Mouse (Mus musculus): Measurements from ENCODE around the gene Tgif1.

Gene Tgif1

DNA sequence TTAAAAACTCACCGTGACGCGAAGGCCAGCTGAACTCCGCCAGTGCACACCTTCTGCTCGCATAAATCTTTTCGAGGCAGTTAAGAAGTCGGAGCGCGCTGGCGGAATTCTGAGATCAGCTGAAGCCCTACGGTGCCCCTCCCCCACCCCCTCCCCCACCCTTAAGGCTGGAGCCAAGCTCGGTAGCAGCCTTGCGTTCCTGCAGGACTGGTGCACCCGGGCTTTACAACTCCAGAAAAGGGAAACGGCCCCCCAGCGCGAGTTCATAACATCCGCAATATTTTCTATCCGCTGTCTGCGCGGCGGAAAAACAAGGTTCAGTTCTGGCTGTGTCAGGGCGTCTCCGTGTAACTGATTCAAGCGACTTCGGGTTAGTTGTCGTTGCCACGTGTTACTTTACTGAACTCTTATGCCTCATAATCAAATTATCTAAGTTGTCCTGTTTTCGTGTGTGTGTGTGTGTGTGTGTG lies at the start of gene Tgif1:
TSS of gene Tgif1 (minus strand) at position 111 of the 470 bp plus-strand sequence.
- DNase-seq: peak in 1 of 2 experiments; percentile 29

DNA sequence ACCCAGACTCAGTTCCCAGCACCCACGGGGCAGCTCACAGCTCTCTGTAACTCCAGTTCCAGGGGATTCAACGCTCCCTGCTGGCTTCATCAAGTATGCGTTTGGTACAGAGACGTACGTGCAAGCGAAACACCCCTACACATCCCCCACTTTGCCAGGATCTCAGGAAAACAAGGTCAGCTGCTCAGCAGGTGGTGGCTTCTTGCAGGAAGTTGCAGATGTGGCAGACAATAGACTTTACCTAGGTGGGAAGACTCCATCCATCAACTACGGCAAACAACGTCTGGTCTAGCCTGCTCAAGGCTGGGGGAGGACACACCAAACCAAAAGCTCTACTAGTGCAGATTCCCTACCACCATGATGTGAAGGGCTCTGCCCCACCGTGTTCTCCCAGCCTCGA lies 47.3 kb upstream of the Tgif1 start:
- no peak for DNase-seq

DNA sequence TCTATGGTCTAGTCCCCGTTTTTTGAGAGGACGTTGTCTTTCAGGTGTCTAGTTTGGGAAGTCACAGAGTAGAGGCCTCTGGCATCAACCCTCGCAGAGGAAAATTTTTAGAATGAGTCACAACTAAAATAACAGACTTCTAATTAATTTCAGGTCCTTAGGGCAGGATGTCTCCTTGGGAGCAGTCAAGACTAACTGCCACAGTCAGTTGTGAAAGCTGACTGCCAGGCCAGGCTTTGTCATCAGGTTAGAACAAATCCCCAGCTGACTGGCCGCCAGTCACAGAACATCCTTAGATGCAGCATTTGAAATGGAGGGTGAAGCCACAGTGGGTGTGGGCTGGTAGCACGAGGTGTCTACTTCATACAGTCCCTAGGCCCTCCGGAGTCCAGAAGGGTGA lies 46.3 kb upstream of the Tgif1 start:
- DNase-seq: no peak

DNA sequence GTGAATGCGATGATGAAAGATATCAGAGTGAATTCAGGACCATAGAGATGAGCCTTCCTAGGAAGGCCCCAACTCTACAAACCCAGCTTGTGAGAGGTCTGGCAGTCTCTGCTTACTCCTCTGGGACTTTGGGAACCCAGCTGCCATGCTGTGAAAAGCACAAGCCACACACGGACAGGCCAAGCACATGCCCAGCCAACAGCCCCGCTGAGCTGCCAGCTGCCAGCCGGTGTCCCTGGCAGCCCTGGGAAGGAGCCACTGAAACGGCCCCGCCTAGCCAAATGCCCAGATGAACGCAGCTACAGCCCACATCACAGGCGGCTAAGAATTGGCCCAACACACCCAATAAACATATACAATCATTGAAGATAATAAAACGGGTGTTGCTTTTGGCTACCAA lies 41.5 kb upstream of the Tgif1 start:
- peak; percentile 89 to 91 for DNase-seq

DNA sequence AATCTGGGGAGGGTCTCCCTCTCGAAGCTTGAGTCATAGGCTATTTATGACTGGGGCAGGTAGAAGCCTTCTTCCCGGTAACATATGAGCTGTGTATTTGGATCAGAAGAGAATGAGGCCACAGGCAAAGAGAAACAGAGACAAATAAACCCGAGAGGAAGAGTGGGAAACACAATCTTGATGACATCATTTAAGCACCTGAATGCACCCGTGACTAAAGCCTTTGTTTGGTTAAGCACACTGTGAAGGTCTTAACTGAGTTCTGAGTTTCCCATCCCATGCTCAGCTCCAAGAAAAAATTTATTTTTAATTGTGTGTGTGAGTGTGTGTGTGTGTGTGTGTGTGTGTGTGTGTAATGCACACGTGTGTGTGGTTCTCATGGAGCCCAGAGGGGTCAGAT lies 39.8 kb upstream of the Tgif1 start:
- no peak for DNase-seq

DNA sequence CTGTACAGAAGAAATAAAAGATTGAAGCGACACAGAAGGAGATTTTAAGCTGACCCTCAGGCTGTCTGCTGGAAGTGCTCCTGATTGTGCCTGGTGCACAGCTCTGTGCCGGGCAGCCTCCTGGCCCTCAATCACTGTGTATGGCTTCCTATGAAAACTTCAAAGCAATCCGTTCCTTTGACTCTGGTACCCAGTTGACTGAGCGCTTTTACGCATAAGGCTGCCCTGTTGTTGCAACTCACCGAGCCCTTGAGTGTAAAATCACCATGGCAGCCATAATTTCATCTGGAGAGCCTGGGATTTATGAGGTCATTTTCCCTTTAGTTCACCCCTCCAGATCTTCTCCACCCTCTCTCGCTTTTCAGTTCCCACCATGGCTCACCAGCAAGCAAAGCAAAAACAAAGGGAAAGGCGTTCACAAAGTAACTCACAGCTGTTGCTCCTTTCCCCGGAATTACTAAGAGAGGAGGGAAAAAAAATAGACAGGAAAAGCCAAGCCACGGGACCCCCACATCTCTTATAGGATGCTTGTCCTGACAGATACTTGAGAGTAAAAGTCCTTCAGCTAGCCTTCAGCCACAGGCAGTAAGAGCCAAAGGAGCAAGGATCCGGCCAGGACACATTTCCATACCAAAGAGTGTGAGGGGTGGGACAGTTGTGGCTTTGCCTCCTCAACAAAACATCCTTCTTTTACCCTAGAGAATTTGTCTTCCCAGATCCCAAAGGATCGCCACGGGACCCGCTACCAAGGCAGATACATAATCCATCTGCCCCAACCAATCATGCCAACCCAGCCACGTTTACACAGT lies 39.1 kb upstream of the Tgif1 start:
- no peak for DNase-seq

DNA sequence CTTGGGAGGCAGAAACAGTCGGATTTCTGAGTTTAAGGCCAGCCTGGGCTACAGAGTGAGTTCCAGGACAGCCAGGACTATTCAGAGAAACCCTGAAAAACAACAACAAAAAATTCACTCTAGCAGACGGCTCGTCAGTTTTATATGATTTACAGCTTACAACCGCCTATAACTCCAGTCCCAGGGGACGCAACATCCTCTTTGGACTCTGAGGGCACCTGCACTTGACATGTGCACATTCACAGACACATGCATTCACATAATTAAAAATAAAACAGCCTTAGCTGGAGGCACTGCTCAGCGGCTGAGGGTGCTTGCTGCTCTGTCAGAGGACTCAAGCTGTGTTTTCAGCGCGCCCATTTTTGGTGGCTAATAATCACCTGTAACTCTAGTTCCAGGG lies 37.2 kb upstream of the Tgif1 start:
- no peak for DNase-seq

DNA sequence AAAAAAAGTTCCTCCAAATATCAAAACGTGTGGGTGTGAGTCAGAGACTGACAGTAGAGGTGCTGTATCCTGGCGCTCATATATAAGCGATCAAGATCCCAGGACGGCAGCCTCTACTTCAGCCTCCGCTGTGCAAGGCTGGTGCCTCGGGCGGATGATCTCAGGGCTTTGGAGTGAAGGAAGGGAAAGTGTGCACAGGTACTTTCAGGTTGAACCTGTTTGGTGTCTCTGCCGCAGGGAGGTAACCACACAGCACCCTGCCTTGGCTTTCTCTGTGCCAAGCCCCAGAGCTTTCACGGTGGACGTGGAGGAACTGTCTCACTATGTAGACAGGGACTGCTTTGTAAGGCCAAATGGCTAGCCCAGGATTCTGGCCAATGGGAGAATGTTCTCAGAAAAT lies 35.3 kb upstream of the Tgif1 start:
- DNase-seq: no peak

DNA sequence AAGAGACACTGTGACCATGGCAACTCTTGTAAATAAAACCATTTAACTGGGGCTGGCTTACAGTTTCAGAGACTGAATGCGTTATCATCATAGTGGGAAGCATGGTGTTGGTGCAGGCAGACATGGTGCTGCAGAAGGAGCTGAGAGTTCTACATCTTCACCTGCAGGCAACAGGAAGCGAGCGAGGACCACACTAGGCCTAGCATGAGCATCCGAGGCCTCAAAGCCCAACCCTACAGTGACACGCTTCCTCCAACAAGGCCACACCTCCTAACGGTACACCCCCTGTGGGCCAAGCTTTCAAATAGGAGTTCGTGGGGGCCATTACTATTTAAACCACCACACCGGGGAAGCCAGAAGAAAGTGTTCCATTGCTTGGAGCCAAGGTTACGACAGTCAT lies 34.5 kb upstream of the Tgif1 start:
- DNase-seq: no peak

DNA sequence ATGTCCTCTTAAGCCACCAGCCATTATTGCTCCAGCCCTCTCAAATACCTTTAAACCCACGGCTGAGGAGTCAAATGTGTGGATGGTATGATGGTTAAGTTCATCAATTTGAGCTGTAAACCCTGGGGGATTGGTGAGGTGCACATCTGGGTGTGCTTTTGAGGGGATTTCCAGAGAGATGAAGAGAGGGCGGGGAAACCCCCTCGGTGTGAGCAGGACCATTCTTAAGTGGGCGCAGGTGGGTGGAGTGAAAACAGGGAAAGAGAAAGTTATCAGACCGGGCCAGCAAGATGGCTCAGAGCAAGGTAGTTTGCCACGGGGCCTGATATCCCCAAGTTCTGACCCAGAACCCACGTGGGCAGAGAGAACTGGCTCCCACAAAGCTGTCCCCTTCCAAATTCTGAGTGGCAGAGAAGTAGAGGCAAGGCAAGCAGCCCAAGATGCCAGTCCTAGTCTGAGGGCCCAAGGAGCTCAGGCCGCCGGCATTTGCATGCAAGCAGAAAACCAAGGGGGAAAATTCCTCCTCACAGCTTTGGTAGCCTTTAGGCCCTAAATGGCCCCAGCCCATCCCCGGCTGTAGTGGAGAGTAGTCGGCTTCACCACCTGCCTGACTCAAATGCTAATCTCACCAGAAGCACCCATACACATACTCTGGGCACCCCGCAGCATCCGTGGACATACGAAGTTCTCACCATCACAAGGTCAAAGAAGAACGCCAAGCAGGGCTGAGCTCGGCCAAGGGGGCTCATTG lies 33.5 kb upstream of the Tgif1 start:
- DNase-seq: no peak

DNA sequence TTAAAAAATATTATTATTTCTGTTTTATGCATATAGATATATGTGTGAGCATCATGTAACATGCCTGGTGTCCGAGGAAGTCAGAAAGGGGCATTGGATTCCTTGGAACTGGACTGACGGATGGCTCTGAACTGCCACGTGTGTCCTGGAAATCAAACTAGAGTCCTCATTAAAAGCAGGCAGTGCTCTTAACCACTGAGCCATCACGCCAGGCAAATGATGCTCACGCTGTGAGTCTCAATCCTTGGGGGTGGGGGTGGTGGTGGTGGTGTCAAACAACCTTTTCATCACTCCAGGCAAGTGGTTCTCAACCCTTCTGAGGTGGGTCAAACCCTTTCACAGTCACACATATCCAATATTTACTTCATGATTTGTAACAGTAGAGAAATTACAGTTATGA lies 32.5 kb upstream of the Tgif1 start:
- DNase-seq: no peak

DNA sequence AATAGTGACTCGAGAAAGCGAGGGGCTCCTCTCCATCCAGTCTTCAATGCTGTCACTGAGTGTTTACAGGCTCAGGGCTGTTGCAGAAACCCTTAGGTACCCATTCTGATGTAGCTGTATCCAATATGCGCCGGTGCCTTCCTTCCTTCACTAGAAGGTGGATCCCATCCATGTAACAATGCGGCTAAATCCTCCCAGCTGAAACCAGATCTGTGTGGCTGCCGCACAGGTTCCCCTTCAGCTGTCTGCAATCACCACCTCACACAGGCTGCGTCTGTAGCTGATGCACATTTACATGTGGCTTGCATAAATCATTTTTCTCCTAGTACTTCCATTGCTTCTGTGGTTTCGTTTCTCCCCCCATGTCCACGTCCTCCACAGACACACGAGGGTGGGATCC lies 28.6 kb upstream of the Tgif1 start:
- DNase-seq: no peak

DNA sequence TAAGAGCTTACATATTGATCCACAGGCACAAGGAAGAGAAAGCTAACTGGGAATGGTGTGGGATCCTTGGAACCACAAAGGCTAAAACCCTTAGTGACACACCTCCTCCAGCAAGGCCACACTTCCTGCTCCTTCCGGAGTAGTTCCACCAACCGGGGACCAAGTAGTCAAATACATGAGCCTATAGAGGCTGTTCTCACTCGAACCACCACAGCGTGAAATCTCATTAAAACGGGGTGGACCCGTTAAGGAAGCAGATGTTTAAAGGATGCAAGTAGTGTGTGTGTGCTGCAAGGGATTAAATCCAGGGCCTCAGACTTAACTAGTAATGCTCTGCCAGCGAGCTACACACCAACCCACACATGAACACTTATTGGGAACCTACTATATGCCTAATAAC lies 27.8 kb upstream of the Tgif1 start:
- DNase-seq: no peak

DNA sequence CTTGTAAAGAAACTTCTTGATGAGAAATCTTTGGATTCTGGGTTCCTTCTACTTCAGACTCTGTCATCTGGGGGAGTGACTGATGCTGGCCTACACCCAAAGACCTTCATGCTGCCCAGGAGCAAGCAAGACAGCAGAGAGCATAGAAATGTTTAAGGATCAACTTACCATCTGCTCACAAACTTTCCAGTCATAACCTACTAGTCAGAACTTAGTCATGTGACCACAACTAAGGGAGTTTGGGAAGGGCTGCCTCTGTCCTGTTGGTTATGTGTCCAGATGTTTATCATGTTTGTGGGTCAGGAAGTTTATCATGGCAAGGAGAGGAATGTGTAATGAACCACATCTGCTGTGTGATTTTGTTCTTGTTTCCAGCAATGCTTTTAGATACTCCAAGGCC lies 24.9 kb upstream of the Tgif1 start:
- no peak for DNase-seq

DNA sequence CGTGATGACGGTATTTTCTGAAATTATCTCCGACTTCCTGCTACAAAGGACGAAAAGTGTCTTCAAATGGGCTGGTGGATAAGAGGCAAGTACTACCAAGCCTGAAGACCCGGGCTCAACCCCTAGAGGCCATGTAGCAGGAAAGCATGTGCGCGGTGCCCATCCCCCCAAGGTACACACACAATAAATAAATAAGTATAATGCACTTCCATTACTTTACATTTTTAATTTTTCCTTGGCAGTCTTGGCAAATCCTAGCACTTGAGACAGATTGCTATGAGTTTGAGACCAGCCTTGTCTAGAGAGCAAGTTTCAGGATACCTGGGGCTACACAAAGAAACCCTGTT lies 20.4 kb upstream of the Tgif1 start:
- DNase-seq: no peak

DNA sequence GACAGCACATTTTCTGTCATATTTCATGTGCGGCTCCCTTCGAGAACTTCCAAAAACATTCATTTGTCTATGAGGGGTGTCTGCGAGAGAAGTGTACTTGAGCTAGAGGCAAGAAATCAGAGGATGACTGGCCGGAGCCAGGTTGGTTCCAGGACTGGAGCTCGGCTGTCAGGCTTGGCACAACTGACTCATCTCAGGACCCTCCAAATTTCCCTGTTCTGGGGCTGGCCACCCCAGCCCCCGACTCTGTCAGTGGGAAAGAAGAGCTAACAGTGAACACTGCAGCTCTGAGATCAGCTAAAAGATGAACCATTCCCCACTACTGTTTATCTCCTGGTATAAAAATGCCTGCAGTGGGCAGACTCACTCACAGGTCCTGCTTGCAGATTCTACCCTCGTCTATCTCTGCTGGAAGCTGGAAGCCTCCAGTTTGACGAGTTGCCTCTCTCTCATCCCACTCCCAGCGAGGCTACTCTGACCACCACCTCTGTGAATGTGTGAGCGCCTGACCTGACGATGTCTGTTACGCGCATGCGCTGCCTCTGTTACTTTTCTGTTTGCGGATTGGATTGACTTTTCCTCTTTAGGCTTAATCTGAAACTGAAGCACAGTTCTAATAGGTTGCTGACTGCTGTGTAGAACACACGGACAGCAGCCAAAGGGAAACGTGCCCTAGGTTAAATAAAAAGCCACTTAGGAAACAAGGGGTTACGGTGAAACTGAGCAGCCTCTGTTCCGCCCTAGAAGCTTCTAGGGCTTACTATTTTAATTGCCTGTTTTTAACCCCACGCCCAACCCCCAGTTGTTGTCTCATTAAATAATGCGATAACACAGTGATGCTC lies 19.8 kb upstream of the Tgif1 start:
- peak in 1 of 2 experiments; percentile 18 for DNase-seq

DNA sequence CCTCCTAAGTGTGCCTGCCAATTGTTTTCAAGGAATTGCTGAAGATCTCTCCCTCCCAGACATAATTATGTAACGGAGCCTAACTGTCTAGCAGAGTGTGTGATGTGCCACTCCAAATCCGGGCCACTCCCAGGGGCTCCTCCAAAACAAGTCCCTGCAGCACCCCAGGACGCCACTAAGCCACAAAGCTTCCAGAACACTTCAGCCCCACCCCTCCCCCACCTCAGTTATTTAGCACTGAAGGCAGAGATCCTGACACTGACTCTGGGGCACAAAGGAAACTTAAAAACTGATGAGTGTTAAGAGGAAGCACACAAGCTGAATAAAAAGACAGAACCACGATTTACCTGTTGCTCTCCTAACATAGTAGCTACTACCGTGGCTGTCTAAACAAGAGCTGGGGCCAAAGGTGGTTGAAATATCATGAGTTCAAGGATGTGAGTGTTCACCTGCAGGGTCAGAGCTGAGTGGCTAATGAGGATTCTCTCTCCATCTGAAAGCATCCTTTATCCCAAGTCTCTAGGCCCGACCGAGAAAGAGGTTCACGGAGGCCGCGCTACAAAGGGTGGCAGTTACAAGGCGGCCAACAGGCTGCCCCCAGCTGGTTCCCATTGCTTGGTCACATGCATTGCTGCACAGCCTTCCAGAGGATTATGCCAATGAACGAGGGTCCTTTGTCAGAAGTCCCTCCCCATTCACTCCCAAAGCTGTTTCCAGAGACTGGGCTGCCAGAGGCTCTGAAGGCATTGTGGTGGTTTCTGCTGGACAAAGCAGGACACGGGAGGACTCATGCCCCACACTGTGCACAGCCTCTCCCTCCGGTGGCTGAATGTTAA lies 19.0 kb upstream of the Tgif1 start:
- DNase-seq: no peak

DNA sequence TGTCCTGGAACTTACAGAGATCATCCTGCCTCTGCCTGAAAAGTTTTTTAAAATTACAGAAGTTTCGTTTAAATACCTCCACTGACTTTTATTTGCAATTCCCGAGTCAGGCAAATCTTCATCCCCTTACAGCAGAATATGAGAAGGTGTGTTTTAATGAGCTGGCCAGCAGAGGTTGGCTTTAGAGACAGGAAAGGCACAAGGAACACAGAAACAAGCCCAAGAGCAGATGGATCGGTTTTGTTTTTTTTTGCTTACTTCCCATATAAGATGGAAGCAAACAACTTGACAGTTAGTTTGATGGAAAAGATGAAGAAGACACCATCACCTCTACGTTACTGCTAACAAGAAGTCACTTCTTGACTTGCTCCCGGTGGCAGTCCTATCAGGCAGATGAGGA lies 18.3 kb upstream of the Tgif1 start:
- no peak for DNase-seq

DNA sequence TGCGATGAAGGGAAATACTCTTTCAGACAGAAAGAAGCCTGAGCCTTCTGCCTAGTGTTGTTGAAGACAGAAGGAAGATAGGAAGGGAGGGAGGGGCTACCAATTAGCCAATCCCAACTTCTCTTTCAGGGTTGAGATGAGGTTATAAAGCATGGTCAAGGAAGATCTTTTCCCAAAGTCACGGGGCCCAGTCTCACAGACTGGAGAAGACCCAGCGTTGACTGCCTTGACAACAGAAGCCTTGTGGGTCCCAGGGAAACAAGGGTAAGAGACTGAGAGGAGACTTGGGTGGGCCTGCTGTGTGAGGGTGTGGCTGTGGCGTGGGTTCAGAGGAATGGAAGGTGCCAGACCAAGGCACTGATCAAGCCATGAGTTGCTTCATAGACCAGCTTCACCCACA lies 17.2 kb upstream of the Tgif1 start:
- no peak for DNase-seq

DNA sequence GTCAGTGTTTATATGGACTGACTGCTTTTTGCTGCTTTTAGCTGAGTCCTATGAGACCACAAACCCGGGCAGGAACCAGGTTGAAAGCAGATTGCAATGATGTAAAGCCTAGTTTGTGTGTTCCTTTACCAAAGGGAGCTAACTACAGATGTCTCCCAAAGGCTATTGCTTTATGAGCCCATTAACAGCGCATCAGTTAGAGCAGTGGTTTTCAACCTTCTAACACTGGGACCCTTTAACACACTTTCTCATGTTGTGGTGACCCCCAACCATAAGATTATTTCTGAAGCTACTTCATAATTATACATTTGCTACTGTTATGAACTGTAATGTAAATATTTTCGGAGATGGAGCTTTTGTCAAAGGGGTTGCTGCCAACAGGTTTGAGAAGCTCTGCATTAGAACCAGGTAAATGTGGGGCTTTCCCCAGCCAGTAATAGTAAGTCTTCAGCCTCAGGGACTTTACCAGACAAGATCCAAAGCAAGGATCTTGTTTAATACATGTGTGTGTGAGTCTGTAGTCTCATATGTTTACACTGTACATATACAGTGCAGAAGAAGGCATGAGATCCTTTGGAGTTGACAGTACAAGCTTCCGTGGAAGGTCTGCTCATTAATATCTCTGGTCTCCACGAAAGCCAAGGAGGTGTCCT lies 15.4 kb upstream of the Tgif1 start:
- no peak for DNase-seq

DNA sequence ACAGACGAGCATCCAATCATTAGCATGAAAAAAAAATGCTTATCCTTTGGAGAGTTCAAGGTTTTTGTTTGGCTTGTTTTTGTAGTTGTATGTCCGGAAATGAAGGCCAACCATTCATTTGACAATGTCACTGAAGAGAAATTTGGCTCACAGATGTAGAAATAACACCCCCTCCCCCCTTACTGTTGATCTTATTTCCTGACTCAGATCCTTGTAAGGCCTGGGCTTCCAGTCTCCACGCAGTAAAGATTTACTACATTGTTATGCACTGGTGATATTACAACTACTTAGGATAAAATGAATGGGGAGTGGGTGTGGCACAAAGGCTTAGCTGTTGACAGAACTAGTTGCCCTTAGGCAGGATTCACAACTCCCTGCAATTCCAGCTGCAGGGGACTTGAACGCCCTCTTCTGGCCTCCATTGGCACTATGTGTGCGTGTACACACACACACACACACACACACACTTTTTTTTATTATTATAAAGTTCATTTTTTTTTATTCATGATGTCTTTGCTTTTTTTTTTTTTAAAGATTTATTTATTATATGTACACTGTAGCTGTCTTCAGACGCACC lies 13.3 kb upstream of the Tgif1 start:
- no peak for DNase-seq

DNA sequence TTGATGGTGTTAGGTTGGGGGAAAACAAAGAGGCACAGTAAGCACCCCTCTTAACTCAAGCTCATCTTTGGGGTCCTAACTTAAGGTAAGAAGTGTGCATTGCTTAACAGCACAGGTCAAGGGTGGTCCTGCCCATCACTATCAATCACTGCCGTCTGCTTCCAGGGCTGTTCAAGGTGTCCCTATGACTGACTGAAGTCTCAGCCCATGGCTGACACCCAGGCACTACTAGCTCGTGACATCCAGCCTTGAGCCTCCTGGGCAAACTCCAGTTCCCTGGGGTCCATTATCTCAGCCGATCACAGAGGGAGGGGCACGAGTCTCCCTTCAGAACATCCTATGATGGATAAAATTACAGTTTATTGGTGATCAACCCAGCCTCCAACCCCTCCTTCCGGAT lies 12.7 kb upstream of the Tgif1 start:
- no peak for DNase-seq

Measured in cerebellum, postnatal 25 days (tissue).